ENCODE assay signal across 24 mouse cellular contexts in genomic region chr4:119789495-119790148, GRCm38 (mm10).
"Had no signal": no experiment of that assay in that cellular context is flagged by ENCODE, and none has a peak within 500 bp of the region (broad histone marks: within the 10 kb centered on the region; RNA-seq: fewer than 3 reads in every experiment).

No protein-coding gene starts in this region.

- DNase-seq: gastrocnemius, adult 2 months; gastrocnemius, postnatal 10 days; gastrocnemius, postnatal 25 days; heart, postnatal 10 days; heart, postnatal 4 days; kidney, adult 18-20 months; kidney, adult 8-10 months; kidney, postnatal 10 days; kidney, postnatal 25 days; left cerebral cortex, postnatal 4 days had no signal

- H3K27ac ChIP-seq: gastrocnemius, adult 2 months; heart, embryonic 10.5 days; hindbrain, embryonic 10.5 days; hindbrain, embryonic 12.5 days; hindbrain, embryonic 14.5 days; intestine, embryonic 15.5 days; left cerebral cortex, adult 2 months; limb, embryonic 13.5 days; limb, embryonic 15.5 days; liver, embryonic 12.5 days; liver, embryonic 14.5 days had no signal

- H3K4me3 ChIP-seq: gastrocnemius, adult 2 months; heart, embryonic 10.5 days; heart, embryonic 12.5 days; hindbrain, embryonic 10.5 days; hindbrain, embryonic 12.5 days; intestine, embryonic 15.5 days; left cerebral cortex, adult 2 months; limb, embryonic 13.5 days; limb, embryonic 15.5 days; liver, embryonic 12.5 days had no signal

- H3K27me3 ChIP-seq: heart, embryonic 12.5 days; hindbrain, embryonic 12.5 days; intestine, embryonic 15.5 days; limb, embryonic 13.5 days; limb, embryonic 15.5 days had no signal

- H3K4me1 ChIP-seq: heart, embryonic 10.5 days; heart, embryonic 12.5 days; hindbrain, embryonic 10.5 days; hindbrain, embryonic 12.5 days; intestine, embryonic 15.5 days; limb, embryonic 13.5 days; limb, embryonic 15.5 days; liver, embryonic 12.5 days had no signal

- ATAC-seq: hindbrain, embryonic 16.5 days; inflammation-experienced regulatory T-cells, adult 6 months; intestine, embryonic 15.5 days; intestine, postnatal 0 days; liver, embryonic 12.5 days had no signal
